ENCODE assay signal across 1 mouse cellular context in the genomic region with DNA sequence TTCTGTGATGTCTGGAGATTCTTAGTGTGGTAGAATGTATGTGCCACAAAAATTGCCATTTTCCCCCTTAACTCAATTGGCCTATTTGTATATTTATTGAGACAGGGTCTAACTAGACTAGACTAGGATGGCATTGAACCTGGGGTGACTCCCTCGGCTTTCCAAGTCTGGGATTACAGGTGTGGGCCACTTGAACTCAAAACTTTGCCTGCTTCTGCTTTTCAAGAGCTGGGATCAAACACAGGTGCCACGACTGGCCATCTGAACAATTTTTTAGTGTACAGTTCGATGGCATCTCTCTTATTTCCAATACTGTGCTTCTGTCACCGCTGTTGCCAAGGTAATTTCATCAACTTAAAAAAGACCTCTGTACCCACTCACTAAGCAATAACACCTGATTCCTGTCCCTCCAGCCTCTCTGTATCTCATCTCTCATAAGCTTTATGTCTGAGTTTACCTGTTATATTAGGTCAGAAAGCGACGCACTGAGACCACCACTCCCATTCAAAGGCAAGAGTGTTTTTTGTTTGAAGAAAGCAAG.
TF ChIP-seq lines count a peak whose summit lies in the region.

No protein-coding gene starts in this region.

TF ChIP-seq in MEL, 35 proteins besides CTCF, POLR2A, EP300 and RAD21:
- TF ChIP-seq CHD2 (IDR thresholded peaks at IDR 0.05; ENCODE audit: low read length) (no peak), MAFK (IDR thresholded peaks at IDR 0.05; ENCODE audit: borderline replicate concordance, low read depth, low read length) (no peak), GATA1 (IDR thresholded peaks at IDR 0.05; ENCODE audit: low read depth, low read length) (no peak), CHD1 (IDR thresholded peaks at IDR 0.05; ENCODE audit: low read depth, low read length) (no peak), NRF1 (IDR thresholded peaks at IDR 0.05; ENCODE audit: insufficient read depth, low read depth, low read length, poor library complexity, severe bottlenecking) (no peak), MXI1 (IDR thresholded peaks at IDR 0.05; ENCODE audit: low read depth, low read length) (no peak), RCOR1 (IDR thresholded peaks at IDR 0.05; ENCODE audit: low read depth, low read length) (no peak), UBTF (IDR thresholded peaks at IDR 0.05; ENCODE audit: borderline replicate concordance, insufficient read depth, low read depth, low read length) (no peak), TCF12 (IDR thresholded peaks at IDR 0.05; ENCODE audit: low read depth, low read length) (no peak), KAT2A (conservative IDR thresholded peaks at IDR 0.05; ENCODE audit: low read depth, low read length) (no peak), JUND (IDR thresholded peaks at IDR 0.05; ENCODE audit: low read depth, low read length) (no peak), MAX (IDR thresholded peaks at IDR 0.05; ENCODE audit: low read length) (no peak), USF2 (IDR thresholded peaks at IDR 0.05; ENCODE audit: borderline replicate concordance in 1 of 2, insufficient read depth in 1 of 2, low read depth in 1 of 2, low read length in 2 of 2) (no peak), TBP (IDR thresholded peaks at IDR 0.05; ENCODE audit: low read depth, low read length) (no peak), SIN3A (IDR thresholded peaks at IDR 0.05; ENCODE audit: low read length) (no peak), MEF2A (IDR thresholded peaks at IDR 0.05; ENCODE audit: extremely low read depth, insufficient replicate concordance, low read depth, low read length, poor library complexity, severe bottlenecking) (no peak), ZC3H11A (IDR thresholded peaks at IDR 0.05; ENCODE audit: low read depth, low read length) (no peak), POLR2AphosphoS5 (IDR thresholded peaks at IDR 0.05; ENCODE audit: borderline replicate concordance, low read depth, low read length) (no peak), ZKSCAN1 (IDR thresholded peaks at IDR 0.05; ENCODE audit: low read depth, low read length) (no peak)
